Mouse (Mus musculus) forebrain, embryonic 11.5 days (tissue): ENCODE measurements around the gene Tbkbp1. TPM values are rescaled to one million over a fixed set of nuclear protein-coding genes. Genes with fewer than 3 reads are reported as not detected.

Experiments used
- ATAC-seq: fragments of 200-750 bp; cut with Nextera tagmentation; replicated peaks from 2 replicates; pipeline ENCODE4 v1.8.0; 2017; ENCODE audit warnings: moderate TSS enrichment; ENCODE audit not compliant: low FRiP score
- DNase-seq: peaks from one replicate; pipeline ENCODE4 v3.0.0-alpha.2; 2017; ENCODE audit warnings: low spot score
- H3K27ac ChIP-seq: fragments of 300-500 bp; sonication (generic); 2 replicates; pipeline ENCODE4 v1.5.1; 2014; ENCODE audit warnings: low read depth, low read length
- H3K27me3 ChIP-seq: fragments of 300-500 bp; sonication (generic); 2 replicates; pipeline ENCODE4 v1.6.1; 2014; ENCODE audit warnings: mild to moderate bottlenecking, low read length, mixed read lengths; ENCODE audit not compliant: control insufficient read depth, insufficient read depth
- H3K36me3 ChIP-seq: fragments of 300-500 bp; sonication (generic); 2 replicates; pipeline ENCODE4 v1.6.1; 2014; ENCODE audit warnings: mild to moderate bottlenecking, low read length, moderate library complexity, mixed read lengths; ENCODE audit not compliant: control insufficient read depth, insufficient read depth
- H3K4me1 ChIP-seq: fragments of 300-500 bp; sonication (generic); replicated peaks from 2 replicates; pipeline ENCODE4 v1.6.1; 2014; ENCODE audit warnings: low read length, mixed read lengths; ENCODE audit not compliant: control insufficient read depth, insufficient read depth
- H3K4me2 ChIP-seq: fragments of 300-500 bp; sonication (generic); 2 replicates; pipeline ENCODE4 v1.6.1; 2014; ENCODE audit warnings: low read depth, mild to moderate bottlenecking, low read length, moderate library complexity, mixed read lengths; ENCODE audit not compliant: severe bottlenecking
- H3K4me3 ChIP-seq: fragments of 300-500 bp; sonication (generic); 2 replicates; pipeline ENCODE4 v1.5.1; 2014; ENCODE audit warnings: low read depth, low read length
- H3K9ac ChIP-seq: fragments of 300-500 bp; sonication (generic); 2 replicates; pipeline ENCODE4 v1.6.1; 2014; ENCODE audit warnings: low read length
- H3K9me3 ChIP-seq: fragments of 300-500 bp; sonication (generic); 2 replicates; pipeline ENCODE4 v1.6.1; 2016; ENCODE audit warnings: low read length, mixed read lengths; ENCODE audit not compliant: control insufficient read depth
- WGBS: fragments of 180-500 bp; shearing (Covaris S2); extraction: QIAGEN DNeasy Blood & Tissue Kit; methylation state at CpG from one replicate; pipeline ENCODE4 v1.1.7; 2014; 5-methylcytosine and 5-hydroxymethylcytosine counted together
- polyA plus RNA-seq: library from polyadenylated mRNA; unstranded; fragments of >200 nt; fragmentation: Nextera tagmentation; extraction: Ambion mirVana; gene quantifications from 2 replicates; pipeline ENCODE4 v1.2.1, GENCODE M21; 2014

Gene Tbkbp1
- polyA plus RNA-seq, 1 experiment from 2014 or later: 5.4 TPM

DNA sequence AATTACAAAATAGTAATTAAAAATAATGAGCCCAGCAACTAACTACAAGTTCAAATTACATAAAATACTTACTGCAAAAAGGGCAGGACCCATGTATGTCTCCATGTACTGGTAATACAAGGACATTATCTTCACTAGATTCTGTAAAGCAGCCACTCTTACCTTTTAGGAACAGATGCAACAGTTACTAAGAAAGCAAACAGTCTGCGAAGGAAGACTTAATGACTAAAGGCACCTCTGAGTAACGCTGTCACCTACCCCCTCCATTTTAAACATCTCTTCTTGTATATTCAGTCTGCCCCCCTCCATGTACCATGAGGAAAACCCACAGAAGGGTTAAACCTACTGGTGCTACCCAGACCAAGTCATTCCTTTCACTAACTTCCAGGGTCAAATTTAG, 26.9 kb upstream of the Tbkbp1 start:
- H3K27ac ChIP-seq: no peak overlapping the region
- WGBS: 91% methylated on average over 2 of the region's 2 CpGs
- ATAC-seq: no peak
- peaks cover 47% of the 10 kb centered on the region for H3K36me3 ChIP-seq
- no peaks in the 10 kb centered on the region for H3K9me3 ChIP-seq
- no peak overlapping the region for H3K4me2 ChIP-seq
- no peak overlapping the region for H3K4me3 ChIP-seq
- no peak overlapping the region for H3K9ac ChIP-seq
- no peak for DNase-seq
- H3K4me1 ChIP-seq: no peaks in the 10 kb centered on the region
- no peaks in the 10 kb centered on the region for H3K27me3 ChIP-seq

DNA sequence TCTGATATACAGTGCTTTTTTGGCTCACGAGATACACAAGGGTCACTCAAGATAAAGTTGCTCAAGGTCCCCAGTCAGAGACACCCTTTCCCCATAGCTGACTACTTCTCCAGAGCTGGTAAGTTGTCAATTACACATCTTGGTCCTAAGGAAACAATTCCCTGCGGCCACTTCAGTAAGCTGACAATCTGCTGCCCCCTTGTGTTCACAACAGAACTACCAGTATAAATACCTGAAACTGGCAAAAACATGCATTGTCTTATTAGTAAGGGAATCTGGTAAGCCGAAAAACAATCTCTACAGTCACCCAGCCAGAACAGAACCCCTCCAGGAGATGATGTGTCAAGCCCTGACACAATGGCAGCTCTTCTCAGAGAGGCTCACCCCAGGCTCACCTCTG, 25.6 kb upstream of the Tbkbp1 start:
- ATAC-seq (no peak), DNase-seq (no peak)
- H3K27ac ChIP-seq: no peak overlapping the region
- no peak overlapping the region for H3K4me2 ChIP-seq
- WGBS: 63% methylated on average over 3 of the region's 3 CpGs
- no peaks in the 10 kb centered on the region for H3K4me1 ChIP-seq
- no peak overlapping the region for H3K9ac ChIP-seq
- no peak overlapping the region for H3K4me3 ChIP-seq
- H3K36me3 ChIP-seq: peaks cover 45% of the 10 kb centered on the region
- H3K27me3 ChIP-seq: no peaks in the 10 kb centered on the region
- H3K9me3 ChIP-seq: no peaks in the 10 kb centered on the region

DNA sequence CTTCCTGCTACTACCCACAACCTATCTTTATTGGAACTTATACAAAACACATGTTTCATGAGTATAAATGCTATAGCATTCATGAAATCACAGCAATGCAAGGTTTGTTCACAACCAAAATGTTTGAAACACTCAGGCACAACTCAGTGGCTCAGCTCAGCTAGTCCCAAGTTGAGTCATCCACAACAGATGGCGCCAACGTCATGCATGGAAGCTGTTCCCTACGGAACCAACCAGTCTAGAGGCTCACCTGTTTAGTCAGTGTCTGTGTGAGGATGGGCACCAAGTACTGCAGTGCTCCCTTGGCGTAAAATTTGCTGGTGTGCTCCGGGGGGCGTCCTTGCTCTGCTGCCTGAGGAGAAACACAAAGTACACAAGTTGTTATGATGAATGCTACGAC, 24.2 kb upstream of the Tbkbp1 start:
- Histone ChIP-seq H3K27me3 (no peaks in the 10 kb centered on the region), H3K4me2 (no peak overlapping the region), H3K9ac (no peak overlapping the region), H3K36me3 (peaks cover 45% of the 10 kb centered on the region), H3K4me3 (no peak overlapping the region), H3K4me1 (no peaks in the 10 kb centered on the region), H3K27ac (no peak overlapping the region), H3K9me3 (no peaks in the 10 kb centered on the region)
- DNase-seq (no peak), ATAC-seq (no peak)
- WGBS: 95% methylated on average over 7 of the region's 7 CpGs

GRCm38 (mm10) chr11:97160341-97160740, 9.0 kb upstream of the Tbkbp1 start:
- peaks cover 28% of the 10 kb centered on the region for H3K36me3 ChIP-seq

DNA sequence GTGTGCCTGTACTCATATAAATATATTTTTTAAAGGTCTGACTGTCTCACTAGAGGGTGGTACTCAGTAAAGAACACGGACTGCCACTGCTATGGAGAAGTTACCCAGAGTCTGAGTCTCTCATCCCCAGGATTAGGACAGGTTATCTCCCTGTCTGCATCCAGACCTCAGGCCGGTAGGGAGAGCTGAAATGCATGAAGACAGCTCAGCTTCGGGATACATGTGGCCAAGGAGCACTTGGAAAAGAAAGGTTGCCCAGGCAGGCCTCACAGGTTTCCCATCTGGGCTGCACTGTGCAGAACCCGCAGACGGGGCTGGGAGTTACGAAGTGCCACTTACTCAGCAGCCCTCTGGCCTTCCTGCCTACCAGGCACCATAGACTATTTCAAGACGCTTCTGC, 5.7 kb upstream of the Tbkbp1 start:
- no peak for ATAC-seq

More at GRCm38 (mm10) chr11:97160341-97160740, 9.0 kb upstream of the Tbkbp1 start:
- H3K4me2 ChIP-seq: no peak overlapping the region
- no peaks in the 10 kb centered on the region for H3K9me3 ChIP-seq
- no peaks in the 10 kb centered on the region for H3K4me1 ChIP-seq
- DNase-seq (no peak), ATAC-seq (no peak)
- no peak overlapping the region for H3K27ac ChIP-seq
- no peaks in the 10 kb centered on the region for H3K27me3 ChIP-seq
- H3K4me3 ChIP-seq: no peak overlapping the region
- no peak overlapping the region for H3K9ac ChIP-seq
- WGBS: 70% methylated on average over 6 of the region's 6 CpGs

GRCm38 (mm10) chr11:97152662-97153287, 1.5 kb upstream of the Tbkbp1 start:
- Histone ChIP-seq H3K36me3 (peaks cover 4% of the 10 kb centered on the region; the same call in 1 of the 2 replicates), H3K9me3 (no peaks in the 10 kb centered on the region), H3K4me1 (peaks cover 28% of the 10 kb centered on the region), H3K4me2 (no peak overlapping the region; the same call in 1 of the 2 replicates), H3K27me3 (no peaks in the 10 kb centered on the region), H3K9ac (peak overlapping the region; percentile 85; the same call in 1 of the 2 replicates), H3K27ac (no peak overlapping the region), H3K4me3 (no peak overlapping the region)
- WGBS: 19% methylated on average over 10 of the region's 10 CpGs
- no peak for ATAC-seq
- DNase-seq: peak; percentile 65

More for the DNA sequence above, 5.7 kb upstream of the Tbkbp1 start:
- Histone ChIP-seq H3K27me3 (no peaks in the 10 kb centered on the region), H3K9me3 (no peaks in the 10 kb centered on the region), H3K27ac (no peak overlapping the region), H3K4me1 (peaks cover 8% of the 10 kb centered on the region), H3K4me3 (no peak overlapping the region), H3K9ac (no peak overlapping the region), H3K36me3 (peaks cover 9% of the 10 kb centered on the region), H3K4me2 (no peak overlapping the region)
- 79% methylated on average over 7 of the region's 7 CpGs for WGBS
- DNase-seq: no peak

GRCm38 (mm10) chr11:97152023-97152426, 730 bp upstream of the Tbkbp1 start:
- Histone ChIP-seq H3K4me2 (peak overlapping the region; percentile 75; the same call in 1 of the 2 replicates), H3K9ac (peak overlapping the region; percentile 85; the same call in 1 of the 2 replicates), H3K27ac (no peak overlapping the region), H3K27me3 (no peaks in the 10 kb centered on the region), H3K4me3 (peak overlapping the region; percentile 75), H3K36me3 (no peaks in the 10 kb centered on the region), H3K4me1 (peaks cover 28% of the 10 kb centered on the region), H3K9me3 (no peaks in the 10 kb centered on the region)
- DNase-seq (no peak), ATAC-seq (no peak)
- WGBS: 0% methylated on average over 11 of the region's 11 CpGs

- H3K4me3 ChIP-seq: peak overlapping the region; percentile 75
- H3K9ac ChIP-seq: peak overlapping the region; percentile 85
- no peaks in the 10 kb centered on the region for H3K36me3 ChIP-seq
- H3K9me3 ChIP-seq: no peaks in the 10 kb centered on the region
- DNase-seq (peak; percentile 92), ATAC-seq (peak; percentile 80)
- no peaks in the 10 kb centered on the region for H3K27me3 ChIP-seq
- H3K4me1 ChIP-seq: peaks cover 28% of the 10 kb centered on the region
- under 1% methylated on average over 85 of the region's 102 CpGs for WGBS
- H3K27ac ChIP-seq: peak overlapping the region; percentile 76
- peak overlapping the region; percentile 75 for H3K4me2 ChIP-seq
Measured at GRCm38 (mm10) chr11:97150411-97151330, 624 bp downstream of the Tbkbp1 start.
